Mouse (Mus musculus) CH12.LX (cell line): Measurements from ENCODE around the gene Hoxb8.

ENCODE experiments used
- BHLHE40 ChIP-seq: IDR thresholded peaks from 2 replicates; pipeline ENCODE4 v1.6.1; 2011; ENCODE audit warnings: mild to moderate bottlenecking, low read depth, low read length, improper control_type of control experiment
- CTCF ChIP-seq, 2 experiments: IDR thresholded peaks in 1 of 2; conservative IDR thresholded peaks in 1 of 2; 2 replicates each; pipeline ENCODE4 v1.5.1; 2011 to 2012; ENCODE audit warnings: low read depth in 2 of 2, low read length in 2 of 2, improper control_type of control experiment in 1 of 2, inconsistent platforms in 1 of 2, mild to moderate bottlenecking in 1 of 2, moderate library complexity in 1 of 2
- HCFC1 ChIP-seq: IDR thresholded peaks from 2 replicates; pipeline ENCODE4 v1.6.1; 2012; ENCODE audit warnings: low read depth, mild to moderate bottlenecking, inconsistent platforms, low read length, improper control_type of control experiment
- SIN3A ChIP-seq: IDR thresholded peaks from 2 replicates; pipeline ENCODE4 v1.6.1; 2012; ENCODE audit warnings: low read length, improper control_type of control experiment, inconsistent platforms
- TCF12 ChIP-seq: IDR thresholded peaks from 2 replicates; pipeline ENCODE4 v1.6.1; 2014; ENCODE audit warnings: low read depth, mild to moderate bottlenecking, inconsistent platforms, low read length, improper control_type of control experiment
- ZC3H11A ChIP-seq: IDR thresholded peaks from 2 replicates; pipeline ENCODE4 v1.6.1; 2012; ENCODE audit warnings: low read depth, mild to moderate bottlenecking, inconsistent platforms, low read length, improper control_type of control experiment

GRCm38 (mm10) chr11:96275896-96276295, 5.8 kb upstream of the Hoxb8 start:
- TF ChIP-seq SIN3A (no peak), BHLHE40 (no peak), CTCF (conservative IDR thresholded peaks at IDR 0.05 in 1 of 2, IDR thresholded peaks at IDR 0.05 in 1 of 2; ENCODE audit: low read depth in 2 of 2, low read length in 2 of 2) (no peak), HCFC1 (no peak), ZC3H11A (no peak), TCF12 (no peak)
